10 mouse cellular contexts compared by ENCODE assay signal in genomic region chr2:164885788-164886187, GRCm38 (mm10). TPM values are rescaled to one million over a fixed set of nuclear protein-coding genes. Genes with fewer than 3 reads are reported as not detected.
DNase-seq lines count a peak whose midpoint lies in the region; ATAC-seq and TF ChIP-seq lines count a peak whose summit lies in the region.
"Had no signal": no experiment of that assay in that cellular context is flagged by ENCODE, and none has a peak within 500 bp of the region (broad histone marks: within the 10 kb centered on the region; RNA-seq: fewer than 3 reads in every experiment).

No protein-coding gene starts in this region.

- no peak for TF ChIP-seq POLR2A in heart, adult 2 months (IDR thresholded peaks at IDR 0.05; ENCODE audit: insufficient read depth, low read depth, low read length)

- H3K36me3 ChIP-seq in heart, adult 2 months (ENCODE audit: control insufficient read depth, insufficient read depth, low read length) = peaks cover 2% of the 10 kb centered on the region; the same call in 1 of the 2 replicates
- peaks cover 42% of the 10 kb centered on the region for H3K36me3 ChIP-seq in heart, embryonic 11.5 days (ENCODE audit: control insufficient read depth, insufficient read depth, low read length)
- peaks cover 67% of the 10 kb centered on the region for H3K36me3 ChIP-seq in lung, embryonic 16.5 days (ENCODE audit: control insufficient read depth, insufficient read depth, low read length)
- peaks cover 78% of the 10 kb centered on the region for H3K36me3 ChIP-seq in neural tube, embryonic 15.5 days

- no peaks in the 10 kb centered on the region for H3K9me3 ChIP-seq in heart, embryonic 11.5 days (replicated peaks; ENCODE audit: control insufficient read depth, low read length)
- no peaks in the 10 kb centered on the region for H3K9me3 ChIP-seq in lung, embryonic 16.5 days (ENCODE audit: control insufficient read depth, low read length)
- H3K9me3 ChIP-seq in neural tube, embryonic 15.5 days (replicated peaks) = no peaks in the 10 kb centered on the region
- H3K9me3 ChIP-seq: embryonic facial prominence, embryonic 12.5 days; liver, embryonic 13.5 days had no signal

- TF ChIP-seq EP300 in heart, adult 2 months (IDR thresholded peaks at IDR 0.05; ENCODE audit: insufficient read depth, low read depth, low read length) = no peak

- H3K79me2 ChIP-seq in heart, adult 2 months (replicated peaks; ENCODE audit: control insufficient read depth, insufficient read depth, low read length) = no peaks in the 10 kb centered on the region; the same call in 1 of the 2 replicates

- peak; percentile 74 to 86 for DNase-seq in heart, adult 2 months
- DNase-seq in adrenal gland, adult 2 months = peak; percentile 84
- DNase-seq in frontal cortex, postnatal 14 days (ENCODE audit: low spot score in 2 of 2) = peak; percentile 73 to 78
- peak; percentile 52 to 83 for DNase-seq in kidney, postnatal 36 days
- no peak for DNase-seq in spleen, adult 12 weeks (ENCODE audit: low spot score)
- DNase-seq: liver, embryonic 13.5 days had no signal

- intact Hi-C loops in heart, adult 2 months (cut with DNase I) = no loop called here

- 22% methylated on average over 7 of the region's 7 CpGs for WGBS in heart, adult 2 months
- 65% methylated on average over 7 of the region's 7 CpGs for WGBS in heart, embryonic 11.5 days (ENCODE audit: insufficient replicate concordance)
- whole genome bisulfite sequencing in lung, embryonic 16.5 days = 27% methylated on average over 7 of the region's 7 CpGs
- WGBS in neural tube, embryonic 15.5 days = 64% methylated on average over 7 of the region's 7 CpGs

- no peak overlapping the region for H3K4me2 ChIP-seq in heart, embryonic 11.5 days
- no peak overlapping the region for H3K4me2 ChIP-seq in lung, embryonic 16.5 days (ENCODE audit: low read depth, low read length)
- no peak overlapping the region for H3K4me2 ChIP-seq in neural tube, embryonic 15.5 days
- H3K4me2 ChIP-seq: embryonic facial prominence, embryonic 12.5 days; liver, embryonic 13.5 days had no signal

- no peaks in the 10 kb centered on the region for H3K27me3 ChIP-seq in heart, adult 2 months (ENCODE audit: control insufficient read depth, insufficient read depth, low read length)
- H3K27me3 ChIP-seq in heart, embryonic 11.5 days (ENCODE audit: control insufficient read depth, insufficient read depth, low read length) = no peaks in the 10 kb centered on the region
- no peaks in the 10 kb centered on the region for H3K27me3 ChIP-seq in lung, embryonic 16.5 days (ENCODE audit: control insufficient read depth, insufficient read depth, low read depth, low read length)
- H3K27me3 ChIP-seq in neural tube, embryonic 15.5 days (replicated peaks) = no peaks in the 10 kb centered on the region
- H3K27me3 ChIP-seq: embryonic facial prominence, embryonic 12.5 days; liver, embryonic 13.5 days had no signal

- H3K4me3 ChIP-seq in heart, adult 2 months = no peak overlapping the region
- H3K4me3 ChIP-seq in heart, embryonic 11.5 days (ENCODE audit: low read depth, low read length) = no peak overlapping the region
- no peak overlapping the region for H3K4me3 ChIP-seq in lung, embryonic 16.5 days (ENCODE audit: low read length)
- no peak overlapping the region for H3K4me3 ChIP-seq in neural tube, embryonic 15.5 days (replicated peaks)
- H3K4me3 ChIP-seq: embryonic facial prominence, embryonic 12.5 days; liver, embryonic 13.5 days had no signal

- no peak for TF ChIP-seq CTCF in heart, adult 2 months (IDR thresholded peaks at IDR 0.05)

- H3K27ac ChIP-seq in heart, adult 2 months = no peak overlapping the region
- no peak overlapping the region for H3K27ac ChIP-seq in heart, embryonic 11.5 days (ENCODE audit: low read depth, low read length)
- 0 out of 2 replicates have a peak overlapping the region, but pooled peaks have one; percentile 5 for H3K27ac ChIP-seq in lung, embryonic 16.5 days (ENCODE audit: low read length)
- H3K27ac ChIP-seq in neural tube, embryonic 15.5 days (replicated peaks) = no peak overlapping the region
- H3K27ac ChIP-seq: embryonic facial prominence, embryonic 12.5 days; liver, embryonic 13.5 days had no signal

- no peak overlapping the region for H3K9ac ChIP-seq in heart, adult 2 months (ENCODE audit: low read depth, low read length)
- no peak overlapping the region for H3K9ac ChIP-seq in heart, embryonic 11.5 days (ENCODE audit: low read depth, low read length)
- H3K9ac ChIP-seq in lung, embryonic 16.5 days (ENCODE audit: low read length) = no peak overlapping the region
- no peak overlapping the region for H3K9ac ChIP-seq in neural tube, embryonic 15.5 days (replicated peaks)
- H3K9ac ChIP-seq: embryonic facial prominence, embryonic 12.5 days; liver, embryonic 13.5 days had no signal

- H3K4me1 ChIP-seq in heart, adult 2 months (ENCODE audit: control insufficient read depth, insufficient read depth, low read length) = peaks cover 4% of the 10 kb centered on the region
- H3K4me1 ChIP-seq in heart, embryonic 11.5 days (ENCODE audit: control insufficient read depth, insufficient read depth, low read length) = no peaks in the 10 kb centered on the region
- H3K4me1 ChIP-seq in lung, embryonic 16.5 days (replicated peaks; ENCODE audit: control insufficient read depth, insufficient read depth, low read length) = peaks cover 7% of the 10 kb centered on the region
- peaks cover 7% of the 10 kb centered on the region for H3K4me1 ChIP-seq in neural tube, embryonic 15.5 days

- ATAC-seq in heart, embryonic 11.5 days (replicated peaks; ENCODE audit: insufficient number of reproducible peaks, low FRiP score, low TSS enrichment) = no peak
- ATAC-seq in lung, embryonic 16.5 days (ENCODE audit: low read depth) = peak; percentile 73
- no peak for ATAC-seq in neural tube, embryonic 15.5 days (ENCODE audit: low FRiP score)

RNA-seq across cellular contexts. Expression of gene Pcif1, which starts 6.7 kb away (rescaled TPM):
- 10 to 100 TPM; 25.7 to 31.8 TPM for total RNA-seq in heart, adult 2 months (2021)
- 18.4 and 20.8 TPM in 2 replicates for polyA plus RNA-seq in heart, adult 2 months (2012; rRNA removed)
- 50.1 and 54.8 TPM in 2 replicates for polyA plus RNA-seq in heart, embryonic 11.5 days (2014; fragmentation: Nextera tagmentation; extraction: Ambion mirVana)
- 10 to 100 TPM; 45.1 to 51.6 TPM for total RNA-seq in adrenal gland, adult 2 months (2021)
- 66.3 and 67.2 TPM in 2 replicates for polyA plus RNA-seq in adrenal gland, adult 2 months (2012; rRNA removed)
- 75.3 and 75.8 TPM in 2 replicates for polyA plus RNA-seq in lung, embryonic 16.5 days (2015; fragmentation: Nextera tagmentation; extraction: Ambion mirVana)
- polyA plus RNA-seq in neural tube, embryonic 15.5 days (2015; fragmentation: Nextera tagmentation; extraction: Ambion mirVana) = 79.9 and 85.2 TPM in 2 replicates

RNA-seq across cellular contexts. Expression of gene Zfp335, which starts 25.8 kb away (rescaled TPM):
- 1 to 10 TPM; 8.0 to 8.2 TPM for total RNA-seq in heart, adult 2 months (2021)
- 14.0 and 14.3 TPM in 2 replicates for polyA plus RNA-seq in heart, adult 2 months (2012; rRNA removed)
- 8.8 and 8.9 TPM in 2 replicates for polyA plus RNA-seq in heart, embryonic 11.5 days (2014; fragmentation: Nextera tagmentation; extraction: Ambion mirVana)
- total RNA-seq in adrenal gland, adult 2 months (2021) = 10 to 100 TPM; 16.7 to 21.9 TPM
- 37.4 TPM in 2 replicates for polyA plus RNA-seq in adrenal gland, adult 2 months (2012; rRNA removed)
- 14.3 and 14.6 TPM in 2 replicates for polyA plus RNA-seq in lung, embryonic 16.5 days (2015; fragmentation: Nextera tagmentation; extraction: Ambion mirVana)
- polyA plus RNA-seq in neural tube, embryonic 15.5 days (2015; fragmentation: Nextera tagmentation; extraction: Ambion mirVana) = 13.3 and 13.8 TPM in 2 replicates

RNA-seq across cellular contexts. Expression of gene Pltp, which starts 28.3 kb away (rescaled TPM):
- total RNA-seq in heart, adult 2 months (2021) = 10 to 100 TPM; 33.8 to 36.1 TPM
- 57.4 and 71.2 TPM in 2 replicates for polyA plus RNA-seq in heart, adult 2 months (2012; rRNA removed)
- 10.4 and 10.8 TPM in 2 replicates for polyA plus RNA-seq in heart, embryonic 11.5 days (2014; fragmentation: Nextera tagmentation; extraction: Ambion mirVana)
- total RNA-seq in adrenal gland, adult 2 months (2021) = 10 to 100 TPM; 21.1 to 36.6 TPM
- polyA plus RNA-seq in adrenal gland, adult 2 months (2012; rRNA removed) = 63.9 and 72.0 TPM in 2 replicates
- polyA plus RNA-seq in lung, embryonic 16.5 days (2015; fragmentation: Nextera tagmentation; extraction: Ambion mirVana) = 193 and 203 TPM in 2 replicates
- 117 and 192 TPM in 2 replicates for polyA plus RNA-seq in neural tube, embryonic 15.5 days (2015; fragmentation: Nextera tagmentation; extraction: Ambion mirVana)

RNA-seq across cellular contexts. Expression of gene Neurl2, which starts 52.5 kb away (rescaled TPM):
- 10 to 100 TPM; 47.2 to 49.2 TPM for total RNA-seq in heart, adult 2 months (2021)
- polyA plus RNA-seq in heart, adult 2 months (2012; rRNA removed) = 54.2 and 54.8 TPM in 2 replicates
- polyA plus RNA-seq in heart, embryonic 11.5 days (2014; fragmentation: Nextera tagmentation; extraction: Ambion mirVana) = 41.9 and 43.2 TPM in 2 replicates
- total RNA-seq in adrenal gland, adult 2 months (2021) = 1 to 10 TPM; 1.4 to 2.7 TPM
- 5.6 and 6.7 TPM in 2 replicates for polyA plus RNA-seq in adrenal gland, adult 2 months (2012; rRNA removed)
- 7.1 and 7.8 TPM in 2 replicates for polyA plus RNA-seq in lung, embryonic 16.5 days (2015; fragmentation: Nextera tagmentation; extraction: Ambion mirVana)
- 6.8 and 7.1 TPM in 2 replicates for polyA plus RNA-seq in neural tube, embryonic 15.5 days (2015; fragmentation: Nextera tagmentation; extraction: Ambion mirVana)

RNA-seq across cellular contexts. Expression of gene Ctsa, which starts 53.1 kb away (rescaled TPM):
- 10 to 100 TPM; 94.3 to 99.8 TPM for total RNA-seq in heart, adult 2 months (2021)
- 200 and 232 TPM in 2 replicates for polyA plus RNA-seq in heart, adult 2 months (2012; rRNA removed)
- 143 and 149 TPM in 2 replicates for polyA plus RNA-seq in heart, embryonic 11.5 days (2014; fragmentation: Nextera tagmentation; extraction: Ambion mirVana)
- 100 to 1,000 TPM; 114 to 124 TPM for total RNA-seq in adrenal gland, adult 2 months (2021)
- 304 and 353 TPM in 2 replicates for polyA plus RNA-seq in adrenal gland, adult 2 months (2012; rRNA removed)
- 156 and 161 TPM in 2 replicates for polyA plus RNA-seq in lung, embryonic 16.5 days (2015; fragmentation: Nextera tagmentation; extraction: Ambion mirVana)
- polyA plus RNA-seq in neural tube, embryonic 15.5 days (2015; fragmentation: Nextera tagmentation; extraction: Ambion mirVana) = 99.9 and 113 TPM in 2 replicates
